Mouse (Mus musculus) heart, embryonic 15.5 days (tissue): Measurements from ENCODE around the gene Galr2. TPM values are rescaled to one million over a fixed set of nuclear protein-coding genes. Genes with fewer than 3 reads are reported as not detected.
"Not testable (repeated sequence)": the region's sequence is repeated elsewhere in the genome, so short reads cannot be mapped to it uniquely, and the experiment has no call there.

Experiments used
- ATAC-seq: fragments of 200-750 bp; cut with Nextera tagmentation; replicated peaks from 2 replicates; pipeline ENCODE4 v1.8.0; 2017; ENCODE audit warnings: low read depth, moderate TSS enrichment; ENCODE audit not compliant: insufficient number of reproducible peaks, insufficient read depth, low FRiP score
- H3K27ac ChIP-seq: fragments of 300-500 bp; sonication (generic); 2 replicates; pipeline ENCODE4 v1.5.1; 2015; ENCODE audit warnings: mild to moderate bottlenecking, inconsistent platforms
- H3K27me3 ChIP-seq: fragments of 300-500 bp; sonication (generic); 2 replicates; pipeline ENCODE4 v1.6.1; 2015; ENCODE audit warnings: inconsistent platforms
- H3K36me3 ChIP-seq: fragments of 300-500 bp; sonication (generic); 2 replicates; pipeline ENCODE4 v1.6.1; 2015; ENCODE audit warnings: mild to moderate bottlenecking, inconsistent platforms
- H3K4me1 ChIP-seq: fragments of 300-500 bp; sonication (generic); replicated peaks from 2 replicates; pipeline ENCODE4 v1.6.1; 2015; ENCODE audit warnings: inconsistent platforms
- H3K4me2 ChIP-seq: fragments of 300-500 bp; sonication (generic); 2 replicates; pipeline ENCODE4 v1.6.1; 2015; ENCODE audit warnings: inconsistent platforms, mild to moderate bottlenecking, moderate library complexity
- H3K4me3 ChIP-seq: fragments of 300-500 bp; sonication (generic); 2 replicates; pipeline ENCODE4 v1.5.1; 2015; ENCODE audit warnings: mild to moderate bottlenecking, inconsistent platforms
- H3K9ac ChIP-seq: fragments of 300-500 bp; sonication (generic); 2 replicates; pipeline ENCODE4 v1.6.1; 2015; ENCODE audit warnings: mild to moderate bottlenecking, inconsistent platforms
- H3K9me3 ChIP-seq: fragments of 300-500 bp; sonication (generic); replicated peaks from 2 replicates; pipeline ENCODE4 v1.6.1; 2016; ENCODE audit warnings: inconsistent platforms
- WGBS: fragments of 180-500 bp; shearing (Covaris S2); methylation state at CpG from one replicate; pipeline ENCODE4 v1.1.7; 2015; ENCODE audit warnings: mixed read lengths; 5-methylcytosine and 5-hydroxymethylcytosine counted together
- polyA plus RNA-seq: library from polyadenylated mRNA; unstranded; fragments of >200 nt; fragmentation: Nextera tagmentation; extraction: Ambion mirVana; gene quantifications from 2 replicates; pipeline ENCODE4 v1.2.1, GENCODE M21; 2015

The Galr2 gene
- polyA plus RNA-seq, 1 experiment from 2014 or later, result 0.20 TPM

- WGBS, result 43% methylated on average over 12 of the region's 12 CpGs
- peak overlapping the region; percentile 87 for H3K4me3 ChIP-seq
- H3K4me1 ChIP-seq, result peaks cover 24% of the 10 kb centered on the region
- H3K4me2 ChIP-seq, result peak overlapping the region; percentile 75
- no peaks in the 10 kb centered on the region for H3K9me3 ChIP-seq
- peaks cover 30% of the 10 kb centered on the region for H3K36me3 ChIP-seq
- no peak overlapping the region for H3K27ac ChIP-seq
- no peak for ATAC-seq
- no peaks in the 10 kb centered on the region for H3K27me3 ChIP-seq
- H3K9ac ChIP-seq, result peak overlapping the region; percentile 83
Observed at GRCm38 (mm10) chr11:116272589-116273468, 7.9 kb upstream of the Galr2 start.

GRCm38 (mm10) chr11:116273469-116274044, 7.2 kb upstream of the Galr2 start:
- WGBS, result under 1% methylated on average over 39 of the region's 39 CpGs
- Histone ChIP-seq H3K4me1 (peaks cover 24% of the 10 kb centered on the region), H3K9ac (peak overlapping the region; percentile 83), H3K4me2 (peak overlapping the region; percentile 75), H3K27ac (peak overlapping the region; percentile 83), H3K27me3 (no peaks in the 10 kb centered on the region), H3K36me3 (peaks cover 23% of the 10 kb centered on the region), H3K9me3 (no peaks in the 10 kb centered on the region), H3K4me3 (peak overlapping the region; percentile 87)
- ATAC-seq, result 0 out of 2 replicates have a peak, but pooled peaks have one; percentile 12

GRCm38 (mm10) chr11:116274045-116274666, 6.6 kb upstream of the Galr2 start, which contains the start of gene Srp68:
Gene Srp68 (minus strand): TSS chr11:116274217.
- peak within 1 kb of the TSS; percentile 75 for H3K4me2 ChIP-seq
- H3K4me1 ChIP-seq, result peaks cover 24% of the 10 kb centered on the region
- peak within 1 kb of the TSS; percentile 83 for H3K9ac ChIP-seq
- H3K9me3 ChIP-seq, result no peaks in the 10 kb centered on the region
- H3K27me3 ChIP-seq, result no peaks in the 10 kb centered on the region
- peak within 1 kb of the TSS; percentile 83 for H3K27ac ChIP-seq
- WGBS, result 4% methylated on average over 32 of the region's 32 CpGs
- H3K4me3 ChIP-seq, result peak within 1 kb of the TSS; percentile 87
- ATAC-seq, result peak; percentile 99
- H3K36me3 ChIP-seq, result peaks cover 17% of the 10 kb centered on the region

- H3K9ac ChIP-seq, H3K9me3 ChIP-seq, ATAC-seq, H3K27ac ChIP-seq, H3K4me3 ChIP-seq, H3K4me2 ChIP-seq, H3K36me3 ChIP-seq: not testable (repeated sequence)
- H3K27me3 ChIP-seq, result peaks cover 26% of the 10 kb centered on the region
- peaks cover 30% of the 10 kb centered on the region for H3K4me1 ChIP-seq
- WGBS, result 92% methylated on average over 1 of the region's 1 CpGs
Observed at GRCm38 (mm10) chr11:116277184-116277583, 3.6 kb upstream of the Galr2 start.

GRCm38 (mm10) chr11:116281671-116282070, 932 bp downstream of the Galr2 start:
- Histone ChIP-seq H3K4me2 (peak overlapping the region; percentile 61), H3K4me3 (peak overlapping the region; percentile 36), H3K27me3 (peaks cover 64% of the 10 kb centered on the region), H3K4me1 (peaks cover 25% of the 10 kb centered on the region), H3K9me3 (no peaks in the 10 kb centered on the region), H3K27ac (no peak overlapping the region), H3K9ac (0 out of 2 replicates have a peak overlapping the region, but pooled peaks have one; percentile 1), H3K36me3 (no peaks in the 10 kb centered on the region)
- 2% methylated on average over 18 of the region's 18 CpGs for WGBS
- ATAC-seq, result no peak

- H3K4me3 ChIP-seq, result peak overlapping the region; percentile 36; the same call in 1 of the 2 replicates
- H3K27ac ChIP-seq, result no peak overlapping the region
- H3K9me3 ChIP-seq, result no peaks in the 10 kb centered on the region
- peaks cover 64% of the 10 kb centered on the region for H3K27me3 ChIP-seq
- no peak for ATAC-seq
- H3K9ac ChIP-seq, result no peak overlapping the region
- peak overlapping the region; percentile 61 for H3K4me2 ChIP-seq
- H3K36me3 ChIP-seq, result no peaks in the 10 kb centered on the region
- peaks cover 25% of the 10 kb centered on the region for H3K4me1 ChIP-seq
- 2% methylated on average over 11 of the region's 11 CpGs for WGBS
Observed at GRCm38 (mm10) chr11:116282089-116282488, 1.4 kb downstream of the Galr2 start.

- Histone ChIP-seq H3K4me3 (no peak overlapping the region), H3K9ac (no peak overlapping the region), H3K27me3 (peaks cover 64% of the 10 kb centered on the region), H3K4me2 (no peak overlapping the region), H3K4me1 (peaks cover 25% of the 10 kb centered on the region), H3K27ac (no peak overlapping the region), H3K36me3 (peaks cover 9% of the 10 kb centered on the region), H3K9me3 (no peaks in the 10 kb centered on the region)
- WGBS, result 11% methylated on average over 48 of the region's 48 CpGs
- ATAC-seq, result no peak
Observed at GRCm38 (mm10) chr11:116282912-116283521, 2.3 kb downstream of the Galr2 start.

- Histone ChIP-seq H3K4me3 (no peak overlapping the region), H3K9me3 (no peaks in the 10 kb centered on the region), H3K4me2 (no peak overlapping the region), H3K4me1 (peaks cover 25% of the 10 kb centered on the region), H3K27ac (no peak overlapping the region), H3K27me3 (peaks cover 64% of the 10 kb centered on the region), H3K9ac (no peak overlapping the region), H3K36me3 (peaks cover 18% of the 10 kb centered on the region)
- ATAC-seq, result no peak
- WGBS, result 49% methylated on average over 6 of the region's 6 CpGs
Observed at GRCm38 (mm10) chr11:116283982-116284381, 3.2 kb downstream of the Galr2 start.

- Histone ChIP-seq H3K4me3 (no peak overlapping the region), H3K27ac (no peak overlapping the region), H3K36me3 (peaks cover 27% of the 10 kb centered on the region), H3K27me3 (peaks cover 52% of the 10 kb centered on the region), H3K9ac (no peak overlapping the region), H3K9me3 (no peaks in the 10 kb centered on the region), H3K4me1 (peaks cover 28% of the 10 kb centered on the region), H3K4me2 (no peak overlapping the region)
- ATAC-seq, result no peak
- 54% methylated on average over 7 of the region's 7 CpGs for WGBS
Observed at GRCm38 (mm10) chr11:116285770-116286191, 5.0 kb downstream of the Galr2 start.

GRCm38 (mm10) chr11:116287351-116287750, 6.6 kb downstream of the Galr2 start:
- WGBS, result 68% methylated on average over 5 of the region's 5 CpGs
- H3K4me3 ChIP-seq, result no peak overlapping the region
- H3K9ac ChIP-seq, result no peak overlapping the region
- ATAC-seq, result no peak
- H3K36me3 ChIP-seq, result peaks cover 39% of the 10 kb centered on the region
- peaks cover 36% of the 10 kb centered on the region for H3K27me3 ChIP-seq
- peaks cover 16% of the 10 kb centered on the region for H3K4me1 ChIP-seq
- H3K4me2 ChIP-seq, result no peak overlapping the region
- no peak overlapping the region for H3K27ac ChIP-seq
- H3K9me3 ChIP-seq, result no peaks in the 10 kb centered on the region

- peaks cover 8% of the 10 kb centered on the region; the same call in 1 of the 2 replicates for H3K4me1 ChIP-seq
- no peak overlapping the region for H3K4me3 ChIP-seq
- no peak overlapping the region for H3K4me2 ChIP-seq
- peaks cover 56% of the 10 kb centered on the region for H3K36me3 ChIP-seq
- H3K9ac ChIP-seq, result no peak overlapping the region
- WGBS, result 48% methylated on average over 8 of the region's 8 CpGs
- no peak overlapping the region; the same call in 1 of the 2 replicates for H3K27ac ChIP-seq
- peaks cover 4% of the 10 kb centered on the region; the same call in 1 of the 2 replicates for H3K27me3 ChIP-seq
- ATAC-seq, result no peak; the same call in 1 of the 2 replicates
- no peaks in the 10 kb centered on the region for H3K9me3 ChIP-seq
Observed at GRCm38 (mm10) chr11:116290556-116290955, 9.8 kb downstream of the Galr2 start.
